Mouse (Mus musculus): ENCODE measurements around the gene Atxn1. TPM values are rescaled to one million over a fixed set of nuclear protein-coding genes. Genes with fewer than 3 reads are reported as not detected.

Atxn1 gene
- polyA plus RNA-seq, 1 experiment, result 2.5 TPM

GRCm38 (mm10) chr13:45915026-45915425 is 49.8 kb downstream of the Atxn1 start:
- TF ChIP-seq MYOD1 (IDR thresholded peaks at IDR 0.05; ENCODE audit: control insufficient read depth in 1 of 3, insufficient read length in 2 of 3, low read depth in 2 of 3) (peak in 1 of 3 experiments; percentile 4), POLR2A (IDR thresholded peaks at IDR 0.05; ENCODE audit: insufficient read length, low read depth) (no peak)
- Histone ChIP-seq H3K27me3 (ENCODE audit: control insufficient read depth, insufficient read depth, insufficient read length) (no peaks in the 10 kb centered on the region), H3K79me2 (ENCODE audit: control insufficient read depth, insufficient read depth) (peaks cover 26% of the 10 kb centered on the region), H3K4me2 (ENCODE audit: low read depth) (no peak overlapping the region), H3ac (ENCODE audit: control insufficient read depth, insufficient read length) (no peak overlapping the region), H3K36me3 (ENCODE audit: control insufficient read depth, insufficient read depth) (no peaks in the 10 kb centered on the region), H3K4me3 (no peak overlapping the region)

- no peak overlapping the region for H3K4me2 ChIP-seq (ENCODE audit: low read depth)
- no peaks in the 10 kb centered on the region for H3K36me3 ChIP-seq (ENCODE audit: control insufficient read depth, insufficient read depth)
- no peak overlapping the region for H3ac ChIP-seq (ENCODE audit: control insufficient read depth, insufficient read length)
- TF ChIP-seq MYOD1 (IDR thresholded peaks at IDR 0.05; ENCODE audit: control insufficient read depth in 1 of 3, insufficient read length in 2 of 3, low read depth in 2 of 3), result no peak
- TF ChIP-seq TCF12 (IDR thresholded peaks at IDR 0.05; ENCODE audit: insufficient read depth, poor library complexity, severe bottlenecking), result no peak
- TF ChIP-seq E2F4 (IDR thresholded peaks at IDR 0.05; ENCODE audit: insufficient read depth), result no peak
- no peak for TF ChIP-seq MYOG (IDR thresholded peaks at IDR 0.05; ENCODE audit: control insufficient read depth in 1 of 3, insufficient read depth in 1 of 3, insufficient read length in 2 of 3, low read depth in 2 of 3)
- TF ChIP-seq REST (IDR thresholded peaks at IDR 0.05; ENCODE audit: insufficient read depth, insufficient read length), result no peak
- TF ChIP-seq MAX (IDR thresholded peaks at IDR 0.05; ENCODE audit: low read depth), result no peak
- TF ChIP-seq POLR2A (IDR thresholded peaks at IDR 0.05; ENCODE audit: insufficient read length, low read depth), result no peak
- TF ChIP-seq SRF (IDR thresholded peaks at IDR 0.05; ENCODE audit: control insufficient read depth, insufficient read length, low read depth), result no peak
- TF ChIP-seq POLR2AphosphoS2 (IDR thresholded peaks at IDR 0.05; ENCODE audit: insufficient read length, low read depth), result no peak
- no peak for TF ChIP-seq TCF3 (IDR thresholded peaks at IDR 0.05; ENCODE audit: insufficient read length, low read depth)
- no peak overlapping the region for H3K4me3 ChIP-seq
- peaks cover 24% of the 10 kb centered on the region for H3K79me2 ChIP-seq (ENCODE audit: control insufficient read depth, insufficient read depth)
- H3K27me3 ChIP-seq (ENCODE audit: control insufficient read depth, insufficient read depth, insufficient read length), result no peaks in the 10 kb centered on the region
Measured at GRCm38 (mm10) chr13:45914117-45914516, 50.7 kb downstream of the Atxn1 start.

- H3K36me3 ChIP-seq (ENCODE audit: control insufficient read depth, insufficient read depth), result no peaks in the 10 kb centered on the region
- TF ChIP-seq USF1 (IDR thresholded peaks at IDR 0.05; ENCODE audit: low read depth), result no peak
- TF ChIP-seq MYOD1 (IDR thresholded peaks at IDR 0.05; ENCODE audit: control insufficient read depth in 1 of 3, insufficient read length in 2 of 3, low read depth in 2 of 3), result no peak
- TF ChIP-seq TCF12 (IDR thresholded peaks at IDR 0.05; ENCODE audit: insufficient read depth, poor library complexity, severe bottlenecking), result no peak
- H3K4me2 ChIP-seq (ENCODE audit: low read depth), result no peak overlapping the region
- H3K27me3 ChIP-seq (ENCODE audit: control insufficient read depth, insufficient read depth, insufficient read length), result no peaks in the 10 kb centered on the region
- H3K4me3 ChIP-seq, result no peak overlapping the region
- H3K79me2 ChIP-seq (ENCODE audit: control insufficient read depth, insufficient read depth), result peaks cover 13% of the 10 kb centered on the region
- no peak overlapping the region for H3ac ChIP-seq (ENCODE audit: control insufficient read depth, insufficient read length)
Measured at GRCm38 (mm10) chr13:45911848-45912247, 53.0 kb downstream of the Atxn1 start.

- H3ac ChIP-seq (ENCODE audit: control insufficient read depth, insufficient read length), result no peak overlapping the region
- no peak overlapping the region for H3K4me3 ChIP-seq
- TF ChIP-seq TCF12 (IDR thresholded peaks at IDR 0.05; ENCODE audit: insufficient read depth, poor library complexity, severe bottlenecking) (no peak), SRF (IDR thresholded peaks at IDR 0.05; ENCODE audit: control insufficient read depth, insufficient read length, low read depth) (no peak), E2F4 (IDR thresholded peaks at IDR 0.05; ENCODE audit: insufficient read depth) (no peak), POLR2AphosphoS2 (IDR thresholded peaks at IDR 0.05; ENCODE audit: insufficient read length, low read depth) (no peak), TCF3 (IDR thresholded peaks at IDR 0.05; ENCODE audit: insufficient read length, low read depth) (no peak), MAX (IDR thresholded peaks at IDR 0.05; ENCODE audit: low read depth) (no peak), CEBPB (IDR thresholded peaks at IDR 0.05; ENCODE audit: insufficient read depth, poor library complexity, severe bottlenecking) (no peak), REST (IDR thresholded peaks at IDR 0.05; ENCODE audit: insufficient read depth, insufficient read length) (no peak), MYOD1 (IDR thresholded peaks at IDR 0.05; ENCODE audit: control insufficient read depth in 1 of 3, insufficient read length in 2 of 3, low read depth in 2 of 3) (no peak), POLR2A (IDR thresholded peaks at IDR 0.05; ENCODE audit: insufficient read length, low read depth) (no peak), USF1 (IDR thresholded peaks at IDR 0.05; ENCODE audit: low read depth) (no peak), MYOG (IDR thresholded peaks at IDR 0.05; ENCODE audit: control insufficient read depth in 1 of 3, insufficient read depth in 1 of 3, insufficient read length in 2 of 3, low read depth in 2 of 3) (no peak)
- H3K4me2 ChIP-seq (ENCODE audit: low read depth), result no peak overlapping the region
- no peaks in the 10 kb centered on the region for H3K27me3 ChIP-seq (ENCODE audit: control insufficient read depth, insufficient read depth, insufficient read length)
- no peaks in the 10 kb centered on the region for H3K36me3 ChIP-seq (ENCODE audit: control insufficient read depth, insufficient read depth)
- peaks cover 10% of the 10 kb centered on the region for H3K79me2 ChIP-seq (ENCODE audit: control insufficient read depth, insufficient read depth)
Measured at GRCm38 (mm10) chr13:45911069-45911468, 53.7 kb downstream of the Atxn1 start.

GRCm38 (mm10) chr13:45910348-45910747 is 54.5 kb downstream of the Atxn1 start:
- Histone ChIP-seq H3K27me3 (ENCODE audit: control insufficient read depth, insufficient read depth, insufficient read length) (no peaks in the 10 kb centered on the region), H3K4me2 (ENCODE audit: low read depth) (no peak overlapping the region), H3ac (ENCODE audit: control insufficient read depth, insufficient read length) (no peak overlapping the region), H3K36me3 (ENCODE audit: control insufficient read depth, insufficient read depth) (no peaks in the 10 kb centered on the region), H3K79me2 (ENCODE audit: control insufficient read depth, insufficient read depth) (peaks cover 10% of the 10 kb centered on the region), H3K4me3 (no peak overlapping the region)
- TF ChIP-seq TCF3 (IDR thresholded peaks at IDR 0.05; ENCODE audit: insufficient read length, low read depth) (no peak), MYOG (IDR thresholded peaks at IDR 0.05; ENCODE audit: control insufficient read depth in 1 of 3, insufficient read depth in 1 of 3, insufficient read length in 2 of 3, low read depth in 2 of 3) (no peak)

Measured in myocyte (in vitro differentiated cells).